Mouse (Mus musculus): Measurements from ENCODE around the gene Fan1. TPM values are rescaled to one million over a fixed set of nuclear protein-coding genes. Genes with fewer than 3 reads are reported as not detected.

Gene Fan1
- polyA plus RNA-seq, 1 experiment from 2014 or later: 4.4 TPM

DNA sequence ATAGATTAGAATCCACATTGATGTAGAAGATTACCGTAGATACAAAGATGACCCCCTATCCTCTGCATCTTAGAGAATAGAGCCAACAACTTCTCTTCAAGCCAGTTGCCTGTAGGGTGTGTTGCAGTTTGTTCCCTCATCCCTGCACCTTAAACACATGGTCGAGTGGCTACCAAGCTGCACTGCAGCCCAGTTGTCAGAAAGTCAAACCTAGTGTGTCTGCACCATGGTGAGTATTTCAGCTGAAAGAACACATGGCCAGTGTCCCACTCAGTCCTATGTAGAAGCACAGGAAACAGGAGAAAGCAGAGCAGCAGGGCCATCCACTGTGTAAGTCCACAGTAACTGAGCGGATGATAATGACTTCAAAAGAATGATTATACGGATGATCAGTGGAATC is 46.4 kb downstream of the Fan1 start:
- H3K4me3 ChIP-seq: no peak overlapping the region
- WGBS: 88% methylated on average over 4 of the region's 4 CpGs
- H3K27ac ChIP-seq: no peak overlapping the region
- H3K4me2 ChIP-seq: no peak overlapping the region
- no peaks in the 10 kb centered on the region for H3K27me3 ChIP-seq
- H3K4me1 ChIP-seq (replicated peaks): no peaks in the 10 kb centered on the region
- H3K9me3 ChIP-seq (replicated peaks): no peaks in the 10 kb centered on the region
- H3K36me3 ChIP-seq: peaks cover 6% of the 10 kb centered on the region
- no peak overlapping the region for H3K9ac ChIP-seq
- no peak for ATAC-seq (replicated peaks; ENCODE audit: insufficient number of reproducible peaks, insufficient read depth, low FRiP score, low read depth)

DNA sequence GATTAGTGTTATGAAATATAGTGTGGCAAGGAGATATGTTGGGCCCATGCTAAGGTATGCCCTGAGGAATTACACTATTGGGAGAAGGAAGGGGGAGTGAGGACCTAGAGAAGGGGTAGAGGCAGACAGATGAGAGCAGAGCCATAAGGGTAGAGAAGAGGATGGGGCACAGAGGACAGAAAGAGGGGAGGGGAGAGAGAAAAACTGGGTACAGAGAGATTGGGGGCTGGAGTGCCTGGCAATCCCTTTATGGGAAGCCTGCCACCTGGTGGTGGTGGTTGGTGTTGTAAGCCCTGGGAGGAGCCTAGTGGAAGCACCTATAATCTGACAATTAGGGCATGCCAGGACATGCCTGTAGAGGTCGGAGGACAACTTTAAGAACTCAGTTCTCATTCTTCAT is 47.0 kb downstream of the Fan1 start:
- Histone ChIP-seq H3K9me3 (replicated peaks) (no peaks in the 10 kb centered on the region), H3K27me3 (no peaks in the 10 kb centered on the region), H3K9ac (no peak overlapping the region), H3K4me3 (no peak overlapping the region), H3K27ac (no peak overlapping the region), H3K4me1 (replicated peaks) (no peaks in the 10 kb centered on the region), H3K36me3 (peaks cover 8% of the 10 kb centered on the region), H3K4me2 (no peak overlapping the region)
- 9% methylated on average over 1 of the region's 1 CpGs for WGBS
- 0 out of 2 replicates have a peak, but pooled peaks have one; percentile 18 for ATAC-seq (replicated peaks; ENCODE audit: insufficient number of reproducible peaks, insufficient read depth, low FRiP score, low read depth)

DNA sequence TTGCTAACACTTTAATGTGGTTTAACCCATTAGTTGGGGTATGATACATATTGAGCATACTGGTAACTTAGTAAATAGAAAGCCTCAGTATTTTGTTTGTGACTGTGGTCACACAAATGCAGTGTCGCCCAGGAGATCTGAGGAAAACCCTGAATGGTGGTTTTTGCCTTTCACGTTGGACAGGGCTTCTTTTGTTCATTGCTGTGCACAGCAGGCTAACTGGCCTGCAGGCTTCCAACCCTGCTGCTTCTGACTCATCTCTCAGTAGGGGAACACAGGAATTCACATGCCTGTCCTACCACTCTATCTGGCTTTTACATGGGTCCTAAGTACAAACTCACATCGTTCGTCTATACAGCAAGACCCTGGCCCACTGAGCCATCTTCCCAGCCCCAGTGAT is 52.2 kb downstream of the Fan1 start:
- no peak for ATAC-seq (replicated peaks; ENCODE audit: insufficient number of reproducible peaks, insufficient read depth, low FRiP score, low read depth)
- H3K9ac ChIP-seq: no peak overlapping the region
- H3K27ac ChIP-seq: no peak overlapping the region
- H3K9me3 ChIP-seq (replicated peaks): no peaks in the 10 kb centered on the region
- no peak overlapping the region for H3K4me3 ChIP-seq
- H3K36me3 ChIP-seq: peaks cover 28% of the 10 kb centered on the region
- no peaks in the 10 kb centered on the region for H3K4me1 ChIP-seq (replicated peaks)
- no peak overlapping the region for H3K4me2 ChIP-seq
- no peaks in the 10 kb centered on the region for H3K27me3 ChIP-seq
- WGBS: 89% methylated on average over 4 of the region's 4 CpGs

DNA sequence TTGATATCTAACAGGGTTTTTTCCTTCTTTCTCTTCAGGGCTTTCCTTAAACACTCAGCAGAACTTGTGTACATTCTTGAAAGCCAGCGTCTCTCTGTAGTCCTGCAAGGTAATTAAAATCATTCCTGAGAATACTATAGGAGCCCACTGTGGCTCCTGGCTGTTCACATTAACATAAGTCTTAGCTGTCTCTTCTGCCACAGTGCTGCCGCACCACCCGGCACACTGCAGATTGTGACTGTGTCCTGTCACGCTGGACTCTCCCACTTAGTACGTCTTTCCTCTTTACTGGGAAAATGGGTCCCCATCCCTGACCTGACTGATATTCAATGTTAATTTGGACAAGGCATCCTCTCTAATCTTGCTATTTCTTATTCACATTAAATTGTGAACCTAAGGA is 52.8 kb downstream of the Fan1 start:
- 86% methylated on average over 5 of the region's 5 CpGs for WGBS
- Histone ChIP-seq H3K9me3 (replicated peaks) (no peaks in the 10 kb centered on the region), H3K4me3 (no peak overlapping the region), H3K36me3 (peaks cover 32% of the 10 kb centered on the region), H3K4me1 (replicated peaks) (no peaks in the 10 kb centered on the region), H3K27ac (no peak overlapping the region), H3K4me2 (no peak overlapping the region), H3K27me3 (no peaks in the 10 kb centered on the region), H3K9ac (no peak overlapping the region)
- no peak for ATAC-seq (replicated peaks; ENCODE audit: insufficient number of reproducible peaks, insufficient read depth, low FRiP score, low read depth)

DNA sequence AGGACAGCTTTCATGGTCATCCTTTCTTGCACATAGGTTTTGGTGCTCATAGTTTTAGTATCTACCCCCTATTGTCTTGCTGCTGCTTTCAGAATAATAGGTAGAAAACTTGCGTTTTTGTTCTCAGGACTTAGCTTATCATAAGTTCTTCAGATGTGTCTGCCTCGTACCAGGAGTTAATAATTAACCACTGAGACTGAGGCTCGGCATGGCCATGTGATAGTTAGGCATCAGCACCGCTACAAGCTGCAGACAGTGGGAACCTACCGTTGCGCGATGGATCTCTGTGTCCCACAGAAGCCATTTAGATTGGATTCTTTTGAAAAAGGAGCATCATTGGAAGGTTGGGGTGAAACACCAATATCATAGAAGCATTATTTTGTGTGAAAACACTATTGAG is 61.1 kb downstream of the Fan1 start:
- Histone ChIP-seq H3K9me3 (replicated peaks) (no peaks in the 10 kb centered on the region), H3K27me3 (no peaks in the 10 kb centered on the region), H3K9ac (no peak overlapping the region), H3K4me1 (replicated peaks) (no peaks in the 10 kb centered on the region), H3K4me2 (no peak overlapping the region), H3K27ac (no peak overlapping the region), H3K4me3 (no peak overlapping the region), H3K36me3 (peaks cover 12% of the 10 kb centered on the region; the same call in 1 of the 2 replicates)
- ATAC-seq (replicated peaks; ENCODE audit: insufficient number of reproducible peaks, insufficient read depth, low FRiP score, low read depth): no peak
- WGBS: 91% methylated on average over 7 of the region's 7 CpGs

DNA sequence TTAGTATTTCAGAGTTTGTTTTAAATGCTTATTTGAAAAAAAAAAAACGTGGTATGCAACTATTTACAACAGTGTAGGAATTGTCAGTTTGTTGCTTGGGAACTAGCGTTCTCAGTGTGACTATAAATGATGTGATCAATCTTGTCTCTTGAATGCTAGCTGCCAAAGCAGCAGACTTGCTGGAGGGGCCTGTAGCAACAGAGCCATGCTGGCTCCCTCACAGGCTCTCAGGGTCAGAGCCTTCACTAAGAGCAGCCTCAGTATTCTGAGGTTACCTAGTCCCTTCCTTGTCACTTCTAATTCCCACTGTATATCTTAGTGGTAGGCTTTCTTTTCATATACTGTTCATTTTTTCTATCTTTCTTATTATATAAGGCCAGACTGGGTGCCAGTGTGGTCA is 63.1 kb downstream of the Fan1 start:
- WGBS: 66% methylated on average over 2 of the region's 2 CpGs
- Histone ChIP-seq H3K27ac (no peak overlapping the region), H3K4me1 (replicated peaks) (no peaks in the 10 kb centered on the region), H3K9me3 (replicated peaks) (no peaks in the 10 kb centered on the region), H3K4me3 (no peak overlapping the region), H3K27me3 (no peaks in the 10 kb centered on the region), H3K9ac (no peak overlapping the region), H3K36me3 (peaks cover 1% of the 10 kb centered on the region; the same call in 1 of the 2 replicates), H3K4me2 (no peak overlapping the region)
- no peak for ATAC-seq (replicated peaks; ENCODE audit: insufficient number of reproducible peaks, insufficient read depth, low FRiP score, low read depth)

DNA sequence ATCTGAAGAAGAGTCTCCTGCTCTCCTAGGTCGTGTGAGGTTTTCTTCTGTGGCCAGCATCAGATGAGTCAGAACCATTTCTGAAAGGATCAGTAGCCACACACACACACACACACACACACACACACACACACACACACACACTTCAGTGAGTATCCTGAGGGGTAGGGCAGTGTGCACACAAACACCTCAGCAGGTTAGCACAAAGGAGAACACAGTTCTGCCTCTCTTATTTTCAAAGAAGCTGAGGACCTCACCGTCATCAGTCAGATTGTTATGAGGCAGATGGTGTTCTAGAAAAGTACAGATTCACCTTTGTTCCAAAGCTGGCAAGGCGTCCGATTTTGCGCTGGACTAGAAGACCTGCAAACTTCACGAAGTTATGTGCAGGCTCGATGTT is 63.7 kb downstream of the Fan1 start:
- Histone ChIP-seq H3K36me3 (no peaks in the 10 kb centered on the region), H3K27ac (no peak overlapping the region), H3K9me3 (replicated peaks) (no peaks in the 10 kb centered on the region), H3K9ac (no peak overlapping the region), H3K4me2 (no peak overlapping the region), H3K4me3 (no peak overlapping the region), H3K4me1 (replicated peaks) (no peaks in the 10 kb centered on the region), H3K27me3 (no peaks in the 10 kb centered on the region)
- no peak for ATAC-seq (replicated peaks; ENCODE audit: insufficient number of reproducible peaks, insufficient read depth, low FRiP score, low read depth)
- WGBS: 79% methylated on average over 7 of the region's 7 CpGs

Other genes starting within 250 kb of the Fan1 start
- gene Trpm1, start 220.3 kb downstream of the Fan1 start, polyA plus RNA-seq (2015; fragmentation: Nextera tagmentation; extraction: Ambion mirVana): 0.11 and 0.13 TPM in 2 replicates
- 5.0 and 6.9 TPM in 2 replicates for gene Mtmr10, start 86.4 kb downstream of the Fan1 start, polyA plus RNA-seq (2015; fragmentation: Nextera tagmentation; extraction: Ambion mirVana)
- gene Mphosph10, start 18.2 kb upstream of the Fan1 start, polyA plus RNA-seq (2015; fragmentation: Nextera tagmentation; extraction: Ambion mirVana): 21.0 and 21.9 TPM in 2 replicates
- gene Mcee, start 18.5 kb upstream of the Fan1 start, polyA plus RNA-seq (2015; fragmentation: Nextera tagmentation; extraction: Ambion mirVana): 111 and 152 TPM in 2 replicates
- gene Apba2, start 127.6 kb upstream of the Fan1 start, polyA plus RNA-seq (2015; fragmentation: Nextera tagmentation; extraction: Ambion mirVana): 1.4 and 3.4 TPM in 2 replicates